Mouse (Mus musculus) forebrain, embryonic 16.5 days (tissue): Measurements from ENCODE around the gene Tanc2. TPM values are rescaled to one million over a fixed set of nuclear protein-coding genes. Genes with fewer than 3 reads are reported as not detected.

Experiments used
- ATAC-seq: fragments of 200-750 bp; cut with Nextera tagmentation; 2 replicates; pipeline ENCODE4 v1.8.0; 2017; ENCODE audit warnings: mild to moderate bottlenecking, moderate library complexity
- H3K27ac ChIP-seq: fragments of 300-500 bp; sonication (generic); 2 replicates; pipeline ENCODE4 v1.5.1; 2014; ENCODE audit warnings: low read length, control low read depth
- H3K27me3 ChIP-seq: fragments of 300-500 bp; sonication (generic); replicated peaks from 2 replicates; pipeline ENCODE4 v1.6.1; 2014; ENCODE audit warnings: low read length; ENCODE audit not compliant: control insufficient read depth, insufficient read depth
- H3K36me3 ChIP-seq: fragments of 300-500 bp; sonication (generic); 2 replicates; pipeline ENCODE4 v1.6.1; 2014; ENCODE audit not compliant: control insufficient read depth, insufficient read depth
- H3K4me1 ChIP-seq: fragments of 300-500 bp; sonication (generic); replicated peaks from 2 replicates; pipeline ENCODE4 v1.6.1; 2014; ENCODE audit warnings: low read length; ENCODE audit not compliant: control insufficient read depth, insufficient read depth
- H3K4me2 ChIP-seq: fragments of 300-500 bp; sonication (generic); 2 replicates; pipeline ENCODE4 v1.6.1; 2014; ENCODE audit warnings: mild to moderate bottlenecking, low read length, control low read depth
- H3K4me3 ChIP-seq: fragments of 300-500 bp; sonication (generic); replicated peaks from 2 replicates; pipeline ENCODE4 v1.5.1; 2014; ENCODE audit warnings: mild to moderate bottlenecking, low read length, control low read depth
- H3K9ac ChIP-seq: fragments of 300-500 bp; sonication (generic); replicated peaks from 2 replicates; pipeline ENCODE4 v1.6.1; 2014; ENCODE audit warnings: low read depth, low read length, control low read depth
- H3K9me3 ChIP-seq: fragments of 300-500 bp; sonication (generic); 2 replicates; pipeline ENCODE4 v1.6.1; 2016; ENCODE audit warnings: low read length; ENCODE audit not compliant: control insufficient read depth
- WGBS: fragments of 180-500 bp; shearing (Covaris S2); extraction: QIAGEN DNeasy Blood & Tissue Kit; methylation state at CpG from one replicate; pipeline ENCODE4 v1.1.7; 2014; 5-methylcytosine and 5-hydroxymethylcytosine counted together
- polyA plus RNA-seq: library from polyadenylated mRNA; unstranded; fragments of >200 nt; fragmentation: Nextera tagmentation; extraction: Ambion mirVana; gene quantifications from 2 replicates; pipeline ENCODE4 v1.2.1, GENCODE M21; 2015

The Tanc2 gene
- polyA plus RNA-seq, 1 experiment from 2014 or later = 49.8 TPM

DNA sequence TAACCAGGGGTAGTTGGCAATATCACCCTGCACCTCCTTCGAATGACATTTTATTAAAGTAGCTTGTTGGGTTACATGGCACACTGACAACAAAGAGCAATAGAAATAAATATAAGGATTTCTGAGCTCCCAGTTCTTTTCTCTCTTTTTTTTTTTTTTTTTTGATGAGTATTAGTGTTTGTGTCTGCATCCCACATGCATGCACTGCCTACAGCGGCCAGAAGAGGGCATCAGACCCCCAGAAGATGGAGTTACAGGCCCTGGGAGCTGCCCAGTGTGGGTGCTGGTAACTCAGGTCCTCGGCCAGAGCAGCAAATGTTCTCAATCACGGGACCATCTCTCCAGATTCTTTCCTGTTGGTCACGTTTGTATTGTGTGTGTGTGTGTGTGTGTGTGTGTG lies 374.9 kb downstream of the Tanc2 start:
- no peaks in the 10 kb centered on the region for H3K36me3 ChIP-seq
- H3K9me3 ChIP-seq = no peaks in the 10 kb centered on the region
- H3K4me1 ChIP-seq = peaks cover 12% of the 10 kb centered on the region
- no peak overlapping the region for H3K4me2 ChIP-seq
- H3K27ac ChIP-seq = no peak overlapping the region
- no peak for ATAC-seq
- 76% methylated on average over 5 of the region's 5 CpGs for WGBS
- H3K9ac ChIP-seq = no peak overlapping the region
- H3K4me3 ChIP-seq = no peak overlapping the region
- peaks cover 13% of the 10 kb centered on the region for H3K27me3 ChIP-seq

DNA sequence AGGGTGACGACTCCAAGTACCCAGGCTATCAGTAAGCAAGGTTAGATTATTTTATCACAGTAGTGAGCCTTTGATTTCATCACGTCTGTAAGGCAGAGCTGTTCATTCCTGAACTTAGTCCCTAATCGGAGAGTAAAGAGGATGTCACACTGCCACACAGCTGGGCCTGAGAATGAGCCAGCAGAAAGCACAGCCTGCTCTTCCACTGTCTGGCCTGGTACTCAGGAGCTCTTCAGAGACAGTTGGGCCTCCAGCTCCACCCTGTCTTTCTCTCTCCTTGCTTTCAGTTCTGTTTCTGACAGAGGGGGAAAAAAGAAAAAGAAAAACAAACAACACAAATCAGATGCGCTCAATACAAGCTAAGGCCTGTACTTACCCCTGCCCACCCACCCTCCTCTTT lies 376.5 kb downstream of the Tanc2 start:
- Histone ChIP-seq H3K27me3 (peaks cover 13% of the 10 kb centered on the region), H3K27ac (no peak overlapping the region), H3K36me3 (no peaks in the 10 kb centered on the region), H3K4me3 (no peak overlapping the region), H3K9ac (no peak overlapping the region), H3K9me3 (no peaks in the 10 kb centered on the region), H3K4me1 (peaks cover 12% of the 10 kb centered on the region), H3K4me2 (no peak overlapping the region)
- ATAC-seq = no peak
- WGBS = 74% methylated on average over 4 of the region's 4 CpGs

DNA sequence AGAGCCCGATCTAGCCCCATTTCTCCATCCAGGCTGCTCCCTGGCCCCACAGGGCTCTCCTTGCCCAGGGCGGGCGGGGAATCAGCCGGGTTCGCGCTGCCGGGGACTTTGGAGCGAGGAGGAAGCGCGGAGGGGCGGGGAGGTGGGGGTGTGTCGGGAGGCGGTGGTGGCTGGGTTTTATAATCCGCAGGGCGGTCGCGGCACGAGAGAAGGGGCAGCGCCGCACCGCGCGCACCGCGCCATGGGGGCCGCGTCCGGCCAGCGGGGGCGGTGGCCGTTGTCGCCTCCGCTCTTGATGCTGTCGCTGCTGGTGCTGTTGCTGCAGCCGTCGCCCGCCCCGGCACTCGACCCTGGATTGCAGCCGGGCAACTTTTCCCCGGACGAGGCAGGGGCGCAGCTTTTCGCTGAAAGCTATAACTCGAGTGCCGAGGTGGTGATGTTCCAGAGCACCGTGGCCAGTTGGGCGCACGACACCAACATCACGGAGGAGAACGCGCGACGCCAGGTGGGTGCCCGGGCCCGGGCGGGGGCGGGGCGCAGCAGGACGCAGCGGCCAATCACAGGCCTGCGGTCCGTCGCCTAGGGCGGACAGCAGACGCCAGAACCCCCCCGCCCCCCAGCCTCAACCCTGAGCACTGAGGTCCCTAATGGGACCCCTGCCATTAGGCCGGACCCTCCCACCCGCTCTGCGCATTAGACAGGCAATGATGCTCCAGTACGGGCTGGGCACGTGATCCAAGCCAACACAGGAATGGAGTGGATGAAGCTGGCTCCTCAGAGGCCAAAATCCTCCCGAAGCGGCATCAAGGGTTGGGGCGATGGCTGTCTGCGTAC lies 378.2 kb downstream of the Tanc2 start, which contains the start of gene Ace:
Gene Ace, plus strand, starts transcription at position 205 of the 834 bp plus-strand sequence.
- H3K9me3 ChIP-seq = no peaks in the 10 kb centered on the region
- under 1% methylated on average over 69 of the region's 76 CpGs for WGBS
- H3K27ac ChIP-seq = no peak within 1 kb of the TSS
- H3K4me1 ChIP-seq = peaks cover 12% of the 10 kb centered on the region
- peak within 1 kb of the TSS; percentile 58 for H3K4me3 ChIP-seq
- H3K4me2 ChIP-seq = peak within 1 kb of the TSS; percentile 97
- H3K27me3 ChIP-seq = peaks cover 13% of the 10 kb centered on the region
- no peaks in the 10 kb centered on the region for H3K36me3 ChIP-seq
- H3K9ac ChIP-seq = peak within 1 kb of the TSS; percentile 58
- peak; percentile 73 for ATAC-seq

DNA sequence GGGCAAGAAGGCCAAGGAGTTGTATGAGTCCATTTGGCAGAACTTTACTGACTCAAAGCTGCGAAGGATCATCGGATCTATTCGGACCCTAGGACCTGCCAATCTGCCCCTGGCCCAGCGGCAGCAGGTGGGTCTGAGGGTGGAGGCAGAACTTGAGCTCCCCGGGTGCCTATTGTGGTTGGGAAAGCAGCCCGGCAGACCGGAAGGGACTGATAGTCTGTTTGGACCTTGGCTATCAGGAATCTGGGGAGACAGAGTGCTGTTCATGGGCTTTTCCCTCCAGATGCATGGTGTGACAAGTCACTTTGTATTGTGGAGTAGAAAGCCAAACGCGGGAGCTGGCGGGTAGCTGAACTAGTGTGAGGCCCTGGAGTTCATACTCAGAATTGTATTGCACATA lies 379.2 kb downstream of the Tanc2 start:
- Histone ChIP-seq H3K4me3 (no peak overlapping the region), H3K4me1 (peaks cover 12% of the 10 kb centered on the region), H3K27ac (no peak overlapping the region), H3K27me3 (peaks cover 13% of the 10 kb centered on the region), H3K9ac (no peak overlapping the region), H3K36me3 (no peaks in the 10 kb centered on the region), H3K9me3 (no peaks in the 10 kb centered on the region), H3K4me2 (no peak overlapping the region; the same call in 1 of the 2 replicates)
- WGBS = 47% methylated on average over 10 of the region's 10 CpGs
- ATAC-seq = no peak

DNA sequence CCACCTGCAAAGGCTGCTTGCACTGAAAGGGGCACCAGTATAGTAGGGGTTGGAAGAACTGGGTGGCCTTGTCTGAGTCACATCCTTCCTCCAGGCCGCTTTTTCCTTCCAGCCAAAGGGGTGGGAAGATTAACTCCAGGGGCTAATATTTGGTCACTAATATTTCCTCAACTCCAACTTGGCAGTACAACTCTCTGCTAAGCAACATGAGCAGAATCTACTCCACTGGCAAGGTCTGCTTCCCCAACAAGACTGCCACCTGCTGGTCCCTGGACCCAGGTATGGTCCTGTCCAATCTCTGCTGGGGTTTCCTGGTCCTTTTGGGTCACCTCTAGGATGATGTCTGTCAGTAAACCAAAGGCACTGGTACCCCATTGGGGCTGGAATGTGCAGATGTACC lies 379.7 kb downstream of the Tanc2 start:
- no peaks in the 10 kb centered on the region for H3K9me3 ChIP-seq
- peaks cover 13% of the 10 kb centered on the region for H3K27me3 ChIP-seq
- no peak overlapping the region for H3K4me2 ChIP-seq
- H3K36me3 ChIP-seq = no peaks in the 10 kb centered on the region
- WGBS = 60% methylated on average over 1 of the region's 1 CpGs
- H3K4me1 ChIP-seq = peaks cover 12% of the 10 kb centered on the region
- H3K27ac ChIP-seq = no peak overlapping the region
- H3K9ac ChIP-seq = no peak overlapping the region
- no peak for ATAC-seq
- H3K4me3 ChIP-seq = no peak overlapping the region

DNA sequence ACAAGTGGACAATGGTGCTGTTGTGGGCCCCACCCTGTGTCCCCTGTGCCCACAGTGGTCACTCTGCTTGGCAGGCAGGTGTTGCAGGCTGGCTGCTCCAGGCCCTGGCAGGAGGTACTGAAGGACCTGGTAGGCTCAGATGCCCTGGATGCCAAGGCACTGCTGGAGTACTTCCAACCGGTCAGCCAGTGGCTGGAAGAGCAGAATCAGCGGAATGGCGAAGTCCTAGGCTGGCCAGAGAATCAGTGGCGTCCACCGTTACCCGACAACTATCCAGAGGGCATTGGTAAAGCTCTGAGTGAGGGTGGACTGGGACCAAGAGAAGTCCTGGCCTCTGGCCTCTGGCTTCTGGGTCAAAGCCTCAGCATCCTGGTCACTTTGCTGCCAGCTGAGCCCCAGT lies 384.8 kb downstream of the Tanc2 start:
- no peak for ATAC-seq
- Histone ChIP-seq H3K4me3 (no peak overlapping the region), H3K4me1 (no peaks in the 10 kb centered on the region), H3K27me3 (no peaks in the 10 kb centered on the region), H3K9me3 (no peaks in the 10 kb centered on the region), H3K9ac (no peak overlapping the region), H3K36me3 (no peaks in the 10 kb centered on the region), H3K27ac (no peak overlapping the region), H3K4me2 (no peak overlapping the region)
- WGBS = 92% methylated on average over 6 of the region's 6 CpGs

DNA sequence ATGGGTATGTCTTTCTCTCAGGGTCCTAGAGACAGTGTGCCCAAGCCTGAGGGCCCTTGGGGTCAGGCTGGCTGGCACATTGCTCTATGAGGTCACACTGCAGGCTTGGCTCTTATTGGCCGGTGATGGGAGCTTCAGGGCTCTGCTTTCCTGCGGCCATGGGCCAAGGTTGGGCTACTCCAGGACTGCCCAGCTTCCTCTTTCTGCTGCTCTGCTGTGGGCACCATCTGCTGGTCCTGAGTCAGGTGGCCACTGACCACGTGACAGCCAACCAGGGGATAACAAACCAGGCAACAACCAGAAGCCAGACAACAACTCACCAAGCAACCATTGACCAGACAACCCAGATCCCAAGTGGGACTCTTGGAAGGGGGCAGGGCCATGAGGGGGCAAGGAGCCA lies 385.3 kb downstream of the Tanc2 start:
- no peak overlapping the region for H3K4me2 ChIP-seq
- H3K4me3 ChIP-seq = no peak overlapping the region
- WGBS = 77% methylated on average over 3 of the region's 3 CpGs
- no peaks in the 10 kb centered on the region for H3K4me1 ChIP-seq
- H3K36me3 ChIP-seq = no peaks in the 10 kb centered on the region
- no peak overlapping the region for H3K9ac ChIP-seq
- no peaks in the 10 kb centered on the region for H3K27me3 ChIP-seq
- no peak overlapping the region for H3K27ac ChIP-seq
- ATAC-seq = no peak
- H3K9me3 ChIP-seq = no peaks in the 10 kb centered on the region

DNA sequence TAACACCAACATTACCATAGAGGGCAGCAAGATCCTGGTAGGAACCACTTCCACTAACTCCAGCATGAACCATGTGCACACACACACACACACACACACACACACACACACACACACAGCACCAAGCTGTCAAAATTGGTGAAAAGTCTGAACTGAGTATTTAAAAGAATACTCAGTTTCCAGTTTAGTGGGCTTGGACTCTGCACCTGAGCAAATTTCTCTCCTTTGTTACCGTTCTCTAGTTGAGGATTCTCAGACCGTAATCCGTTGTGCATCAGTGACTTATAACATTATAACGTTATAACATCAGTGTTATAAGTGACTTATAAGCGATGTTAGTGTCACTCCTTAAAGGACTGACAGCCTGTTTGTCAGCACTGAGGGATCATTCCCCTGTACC lies 385.9 kb downstream of the Tanc2 start:
- Histone ChIP-seq H3K27me3 (no peaks in the 10 kb centered on the region), H3K4me2 (no peak overlapping the region), H3K27ac (no peak overlapping the region), H3K36me3 (no peaks in the 10 kb centered on the region), H3K9ac (no peak overlapping the region), H3K9me3 (no peaks in the 10 kb centered on the region), H3K4me1 (no peaks in the 10 kb centered on the region), H3K4me3 (no peak overlapping the region)
- no peak for ATAC-seq
- WGBS = 92% methylated on average over 5 of the region's 5 CpGs

DNA sequence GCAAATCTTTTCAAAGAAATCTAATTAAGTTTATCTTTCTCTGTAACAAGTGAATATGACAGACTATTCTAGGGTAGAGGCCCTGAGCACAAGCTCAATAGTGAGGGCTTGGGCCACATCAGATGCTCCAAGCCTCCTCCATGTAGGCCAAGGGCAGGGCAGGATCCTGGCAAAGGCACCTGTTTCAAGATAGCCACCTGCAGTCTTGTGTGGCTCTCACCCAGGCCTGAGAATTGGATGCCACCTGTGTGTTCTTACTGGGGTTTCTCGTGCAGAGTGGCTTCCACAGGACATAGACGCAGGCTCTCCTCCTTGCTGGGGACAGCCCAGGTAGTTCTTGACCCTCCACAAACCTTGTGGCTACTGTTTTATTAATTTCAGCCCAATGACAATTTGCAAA lies 388.4 kb downstream of the Tanc2 start:
- no peaks in the 10 kb centered on the region for H3K4me1 ChIP-seq
- H3K27me3 ChIP-seq = no peaks in the 10 kb centered on the region
- no peak overlapping the region for H3K4me3 ChIP-seq
- H3K4me2 ChIP-seq = no peak overlapping the region
- ATAC-seq = no peak
- H3K9me3 ChIP-seq = no peaks in the 10 kb centered on the region
- 86% methylated on average over 2 of the region's 2 CpGs for WGBS
- no peak overlapping the region for H3K27ac ChIP-seq
- H3K9ac ChIP-seq = no peak overlapping the region
- H3K36me3 ChIP-seq = no peaks in the 10 kb centered on the region
